Mouse (Mus musculus): ENCODE data around the gene 2610528J11Rik. TPM values are rescaled to one million over a fixed set of nuclear protein-coding genes. Genes with fewer than 3 reads are reported as not detected.
"Not testable (repeated sequence)": the region's sequence is repeated elsewhere in the genome, so short reads cannot be mapped to it uniquely, and the experiment has no call there.

The 2610528J11Rik gene
- total RNA-seq (2021) = not detected
- long read RNA-seq, experiment 1 = 0 reads
- long read RNA-seq, experiment 2 = 0 reads

GRCm38 (mm10) chr4:118526408-118527334, at the start of gene 2610528J11Rik:
TSS of gene 2610528J11Rik (plus strand) at chr4:118526999.
- DNase-seq = no peak

- peak; percentile 78 to 94 for DNase-seq
Observed at GRCm38 (mm10) chr4:118489717-118490132, 37.1 kb upstream of the 2610528J11Rik start, which contains the start of gene Tie1. TSS of gene Tie1 (minus strand) at chr4:118490061.

- DNase-seq = no peak
Observed at GRCm38 (mm10) chr4:118490461-118490860, 36.3 kb upstream of the 2610528J11Rik start.

GRCm38 (mm10) chr4:118500171-118500724, 26.6 kb upstream of the 2610528J11Rik start:
- DNase-seq = peak; percentile 58 to 85

- DNase-seq = no peak
Observed at GRCm38 (mm10) chr4:118500792-118501191, 26.0 kb upstream of the 2610528J11Rik start.

- DNase-seq = peak; percentile 25 to 63
Observed at GRCm38 (mm10) chr4:118505551-118505950, 21.2 kb upstream of the 2610528J11Rik start.

- DNase-seq = not testable (repeated sequence)
Observed at GRCm38 (mm10) chr4:118507171-118507570, 19.6 kb upstream of the 2610528J11Rik start.

GRCm38 (mm10) chr4:118509050-118509449, 17.7 kb upstream of the 2610528J11Rik start:
- DNase-seq = peak; percentile 25 to 65

GRCm38 (mm10) chr4:118516699-118517496, 9.9 kb upstream of the 2610528J11Rik start:
- peak; percentile 35 to 66 for DNase-seq

GRCm38 (mm10) chr4:118517497-118518146, 9.2 kb upstream of the 2610528J11Rik start:
- DNase-seq = no peak

- no peak for DNase-seq
Observed at GRCm38 (mm10) chr4:118518208-118518607, 8.6 kb upstream of the 2610528J11Rik start.

GRCm38 (mm10) chr4:118522248-118522647, 4.6 kb upstream of the 2610528J11Rik start:
- DNase-seq = no peak

GRCm38 (mm10) chr4:118523976-118524375, 2.8 kb upstream of the 2610528J11Rik start:
- peak in 1 of 2 experiments; percentile 14 for DNase-seq

- DNase-seq = no peak
Observed at GRCm38 (mm10) chr4:118525779-118526178, 1.0 kb upstream of the 2610528J11Rik start.

GRCm38 (mm10) chr4:118527335-118527681, 509 bp downstream of the 2610528J11Rik start:
- DNase-seq = no peak

- no peak for DNase-seq
Observed at GRCm38 (mm10) chr4:118527720-118528119, 921 bp downstream of the 2610528J11Rik start.

GRCm38 (mm10) chr4:118532663-118533062, 5.9 kb downstream of the 2610528J11Rik start:
- no peak for DNase-seq

GRCm38 (mm10) chr4:118533156-118533555, 6.4 kb downstream of the 2610528J11Rik start:
- DNase-seq = no peak

- DNase-seq = no peak
Observed at GRCm38 (mm10) chr4:118533605-118534004, 6.8 kb downstream of the 2610528J11Rik start.

GRCm38 (mm10) chr4:118535610-118536009, 8.8 kb downstream of the 2610528J11Rik start:
- no peak for DNase-seq

GRCm38 (mm10) chr4:118537801-118538200, 11.0 kb downstream of the 2610528J11Rik start:
- DNase-seq = no peak

GRCm38 (mm10) chr4:118539904-118540303, 13.1 kb downstream of the 2610528J11Rik start:
- no peak for DNase-seq

All from heart, adult 18-20 months (tissue).